Mouse (Mus musculus) liver, postnatal 0 days (tissue): Measurements from ENCODE around the gene Rsph6a. TPM values are rescaled to one million over a fixed set of nuclear protein-coding genes. Genes with fewer than 3 reads are reported as not detected.

ENCODE experiments used
- ATAC-seq: fragments of 200-750 bp; cut with Nextera tagmentation; 2 replicates; pipeline ENCODE4 v1.8.0; 2017; ENCODE audit warnings: mild to moderate bottlenecking, moderate library complexity
- DNase-seq: peaks from one replicate; pipeline ENCODE4 v3.0.0-alpha.2; 2016
- H3K27ac ChIP-seq: fragments of 300-500 bp; sonication (generic); 2 replicates; pipeline ENCODE4 v1.5.1; 2014; ENCODE audit warnings: antibody characterized with exemption, moderate library complexity, mild to moderate bottlenecking, low read depth
- H3K27me3 ChIP-seq: fragments of 300-500 bp; sonication (generic); 2 replicates; pipeline ENCODE4 v1.6.1; 2014; ENCODE audit warnings: low read length, control low read depth, mixed read lengths; ENCODE audit not compliant: insufficient read depth
- H3K36me3 ChIP-seq: fragments of 300-500 bp; sonication (generic); replicated peaks from 2 replicates; pipeline ENCODE4 v1.6.1; 2014; ENCODE audit warnings: mild to moderate bottlenecking, control low read depth, low read length, moderate library complexity, mixed read lengths; ENCODE audit not compliant: insufficient read depth
- H3K4me1 ChIP-seq: fragments of 300-500 bp; sonication (generic); 2 replicates; pipeline ENCODE4 v1.6.1; 2014; ENCODE audit warnings: antibody characterized with exemption, mild to moderate bottlenecking, control low read depth; ENCODE audit not compliant: insufficient read depth
- H3K4me2 ChIP-seq: fragments of 300-500 bp; sonication (generic); 2 replicates; pipeline ENCODE4 v1.6.1; 2014; ENCODE audit warnings: low read depth, mild to moderate bottlenecking, low read length, moderate library complexity, mixed read lengths
- H3K4me3 ChIP-seq: fragments of 300-500 bp; sonication (generic); 2 replicates; pipeline ENCODE4 v1.5.1; 2014; ENCODE audit warnings: low read depth, low read length
- H3K9ac ChIP-seq: fragments of 300-500 bp; sonication (generic); replicated peaks from 2 replicates; pipeline ENCODE4 v1.6.1; 2014; ENCODE audit warnings: mild to moderate bottlenecking, moderate library complexity
- H3K9me3 ChIP-seq: fragments of 300-500 bp; sonication (generic); 2 replicates; pipeline ENCODE4 v1.6.1; 2016; ENCODE audit warnings: mild to moderate bottlenecking, control low read depth, low read length, mixed read lengths
- CTCF ChIP-seq: sonication (generic); IDR thresholded peaks from 2 replicates; pipeline ENCODE4 v1.5.1; 2016; ENCODE audit warnings: antibody characterized with exemption, low read depth
- EP300 ChIP-seq: IDR thresholded peaks from 2 replicates; pipeline ENCODE4 v1.6.1; 2016; ENCODE audit warnings: antibody characterized with exemption, low read depth, mild to moderate bottlenecking
- WGBS: fragments of 180-500 bp; shearing (Covaris S2); extraction: QIAGEN DNeasy Blood & Tissue Kit; methylation state at CpG from one replicate; pipeline ENCODE4 v1.1.7; 2014; ENCODE audit not compliant: insufficient replicate concordance; 5-methylcytosine and 5-hydroxymethylcytosine counted together
- polyA plus RNA-seq: library from polyadenylated mRNA; unstranded; fragments of >200 nt; fragmentation: Nextera tagmentation; extraction: Ambion mirVana; gene quantifications from 2 replicates; pipeline ENCODE4 v1.2.1, GENCODE M21; 2015

The Rsph6a gene
- polyA plus RNA-seq, 1 experiment from 2014 or later, result not detected

- H3K4me1 ChIP-seq, result peaks cover 7% of the 10 kb centered on the region; the same call in 1 of the 2 replicates
- WGBS, result 82% methylated on average over 4 of the region's 4 CpGs
- H3K4me3 ChIP-seq, result no peak overlapping the region
- H3K27me3 ChIP-seq, result no peaks in the 10 kb centered on the region
- H3K4me2 ChIP-seq, result no peak overlapping the region
- DNase-seq, result no peak
- H3K36me3 ChIP-seq, result peaks cover 58% of the 10 kb centered on the region
- no peak overlapping the region for H3K27ac ChIP-seq
- no peak for ATAC-seq
- TF ChIP-seq EP300, result no peak
- TF ChIP-seq CTCF, result no peak
- no peak overlapping the region for H3K9ac ChIP-seq
- no peaks in the 10 kb centered on the region for H3K9me3 ChIP-seq
Measured at GRCm38 (mm10) chr7:19031641-19032040, 22.8 kb upstream of the Rsph6a start.

GRCm38 (mm10) chr7:19044616-19045015, 9.9 kb upstream of the Rsph6a start:
- 93% methylated on average over 6 of the region's 6 CpGs for WGBS
- no peaks in the 10 kb centered on the region for H3K27me3 ChIP-seq
- H3K9me3 ChIP-seq, result no peaks in the 10 kb centered on the region
- no peak overlapping the region for H3K27ac ChIP-seq
- no peak overlapping the region for H3K4me3 ChIP-seq
- H3K4me2 ChIP-seq, result no peak overlapping the region
- no peaks in the 10 kb centered on the region for H3K4me1 ChIP-seq
- DNase-seq, result no peak
- no peak overlapping the region for H3K9ac ChIP-seq
- peaks cover 87% of the 10 kb centered on the region for H3K36me3 ChIP-seq
- peak; percentile 44; the same call in 1 of the 2 replicates for ATAC-seq
- no peak for TF ChIP-seq EP300
- no peak for TF ChIP-seq CTCF

GRCm38 (mm10) chr7:19046286-19047069, 8.0 kb upstream of the Rsph6a start:
- ATAC-seq, result no peak
- Histone ChIP-seq H3K9me3 (no peaks in the 10 kb centered on the region), H3K4me3 (no peak overlapping the region), H3K27me3 (no peaks in the 10 kb centered on the region), H3K36me3 (peaks cover 87% of the 10 kb centered on the region), H3K27ac (no peak overlapping the region), H3K9ac (no peak overlapping the region), H3K4me2 (no peak overlapping the region), H3K4me1 (no peaks in the 10 kb centered on the region)
- 81% methylated on average over 11 of the region's 11 CpGs for WGBS
- no peak for DNase-seq
- TF ChIP-seq CTCF (no peak), EP300 (no peak)

GRCm38 (mm10) chr7:19048006-19048527, 6.4 kb upstream of the Rsph6a start:
- Histone ChIP-seq H3K4me1 (no peaks in the 10 kb centered on the region), H3K27me3 (no peaks in the 10 kb centered on the region), H3K36me3 (peaks cover 72% of the 10 kb centered on the region), H3K9ac (no peak overlapping the region), H3K4me2 (no peak overlapping the region), H3K4me3 (no peak overlapping the region), H3K27ac (no peak overlapping the region), H3K9me3 (no peaks in the 10 kb centered on the region)
- DNase-seq (no peak), ATAC-seq (no peak)
- no peak for TF ChIP-seq EP300
- TF ChIP-seq CTCF, result no peak
- 79% methylated on average over 14 of the region's 14 CpGs for WGBS

- 83% methylated on average over 5 of the region's 5 CpGs for WGBS
- ATAC-seq, result no peak
Measured at GRCm38 (mm10) chr7:19049252-19049651, 5.2 kb upstream of the Rsph6a start.

GRCm38 (mm10) chr7:19050172-19050571, 4.3 kb upstream of the Rsph6a start:
- Histone ChIP-seq H3K9ac (no peak overlapping the region), H3K9me3 (no peaks in the 10 kb centered on the region), H3K4me1 (no peaks in the 10 kb centered on the region), H3K27ac (no peak overlapping the region), H3K4me3 (no peak overlapping the region), H3K27me3 (no peaks in the 10 kb centered on the region), H3K36me3 (peaks cover 58% of the 10 kb centered on the region), H3K4me2 (no peak overlapping the region)
- ATAC-seq (no peak), DNase-seq (no peak)
- no peak for TF ChIP-seq CTCF
- no peak for TF ChIP-seq EP300
- WGBS, result 73% methylated on average over 8 of the region's 8 CpGs

More at GRCm38 (mm10) chr7:19049252-19049651, 5.2 kb upstream of the Rsph6a start:
- Histone ChIP-seq H3K36me3 (peaks cover 64% of the 10 kb centered on the region), H3K9me3 (no peaks in the 10 kb centered on the region), H3K27ac (no peak overlapping the region), H3K9ac (no peak overlapping the region), H3K4me2 (no peak overlapping the region), H3K4me1 (no peaks in the 10 kb centered on the region), H3K4me3 (no peak overlapping the region), H3K27me3 (no peaks in the 10 kb centered on the region)
- TF ChIP-seq CTCF (no peak), EP300 (no peak)
- no peak for DNase-seq
